Mouse (Mus musculus): ENCODE measurements around the gene Tppp3. TPM values are rescaled to one million over a fixed set of nuclear protein-coding genes. Genes with fewer than 3 reads are reported as not detected.

Gene Tppp3
- total and polyA plus RNA-seq, 3 experiments = 0.25 to 0.39 TPM; not detected in 1

GRCm38 (mm10) chr8:105495350-105496302 lies 24.3 kb upstream of the Tppp3 start:
- Histone ChIP-seq H3K9me3 (replicated peaks; ENCODE audit: low read length) (no peaks in the 10 kb centered on the region), H3K79me2 (replicated peaks; ENCODE audit: control insufficient read depth, extremely low read depth, insufficient read depth, poor library complexity, severe bottlenecking) (no peaks in the 10 kb centered on the region), H3K36me3 (replicated peaks in 1 of 2; ENCODE audit: control insufficient read depth in 1 of 2, insufficient read depth in 1 of 2, low read length in 1 of 2) (no peaks in the 10 kb centered on the region), H3K4me2 (ENCODE audit: insufficient read depth, low read depth, poor library complexity, severe bottlenecking) (peak overlapping the region; percentile 67; the same call in 1 of the 2 replicates), H3K9ac (ENCODE audit: insufficient read depth, low read depth) (peak overlapping the region; percentile 44; the same call in 1 of the 2 replicates), H3K4me1 (ENCODE audit: control insufficient read depth in 1 of 2, insufficient read depth in 2 of 2) (peaks cover 0 to 15% of the 10 kb centered on the region in 2 experiments; a peak in 2 of 4 replicates), H3K27me3 (replicated peaks) (no peaks in the 10 kb centered on the region), H3K27ac (ENCODE audit: insufficient read depth, low read depth) (no peak overlapping the region), H3K4me3 (replicated peaks in 1 of 3; ENCODE audit: low read depth in 2 of 3, low read length in 2 of 3, poor library complexity in 1 of 3) (peak overlapping the region in 2 of 3 experiments; percentile 58 to 88)
- dilution Hi-C loops (cut with MboI; ENCODE audit: extremely low pct_ligation_motif_present, extremely low pct_unique_long_range_greater_than_20kb, low sequenced_read_pairs) = no loop called here
- no peak for TF ChIP-seq MXI1 (IDR thresholded peaks at IDR 0.05; ENCODE audit: low read depth, low read length)
- in situ Hi-C loops (cut with MboI; ENCODE audit: low pct_ligation_motif_present, low pct_unique_long_range_greater_than_20kb, low sequenced_read_pairs) = no loop called here
- DNase-seq (ENCODE audit: extremely low read depth) = no peak

- TF ChIP-seq ZKSCAN1 (IDR thresholded peaks at IDR 0.05; ENCODE audit: borderline replicate concordance, low read depth, low read length) (no peak), PAX5 (IDR thresholded peaks at IDR 0.05; ENCODE audit: low read length) (no peak), RAD21 (IDR thresholded peaks at IDR 0.05; ENCODE audit: low read depth, low read length) (no peak), USF1 (IDR thresholded peaks at IDR 0.05; ENCODE audit: low read depth, low read length) (no peak), MEF2A (IDR thresholded peaks at IDR 0.05; ENCODE audit: borderline replicate concordance, low read depth, low read length) (no peak), JUND (conservative IDR thresholded peaks at IDR 0.05; ENCODE audit: low read depth, low read length) (no peak), TCF12 (IDR thresholded peaks at IDR 0.05; ENCODE audit: low read depth, low read length) (no peak), NRF1 (IDR thresholded peaks at IDR 0.05; ENCODE audit: low read depth, low read length) (no peak), MAFK (IDR thresholded peaks at IDR 0.05; ENCODE audit: insufficient replicate concordance, low read length) (no peak), POLR2A (IDR thresholded peaks at IDR 0.05; ENCODE audit: low read depth, low read length) (no peak), MXI1 (IDR thresholded peaks at IDR 0.05; ENCODE audit: low read depth, low read length) (no peak), MAZ (IDR thresholded peaks at IDR 0.05; ENCODE audit: low read depth, low read length) (no peak), SMC3 (IDR thresholded peaks at IDR 0.05; ENCODE audit: low read depth, low read length) (no peak), ETS1 (conservative IDR thresholded peaks at IDR 0.05; ENCODE audit: low read depth, low read length) (no peak), USF2 (conservative IDR thresholded peaks at IDR 0.05; ENCODE audit: low read depth, low read length) (no peak), EP300 (IDR thresholded peaks at IDR 0.05; ENCODE audit: low read length) (no peak), ZC3H11A (IDR thresholded peaks at IDR 0.05; ENCODE audit: low read depth, low read length) (no peak), JUN (IDR thresholded peaks at IDR 0.05; ENCODE audit: insufficient read depth, low read depth, low read length) (no peak), KAT2A (IDR thresholded peaks at IDR 0.05; ENCODE audit: insufficient replicate concordance, low read length) (no peak), IRF4 (IDR thresholded peaks at IDR 0.05; ENCODE audit: low read depth, low read length) (no peak)
- in situ Hi-C loops (cut with MboI; ENCODE audit: low pct_ligation_motif_present, low pct_unique_long_range_greater_than_20kb, low sequenced_read_pairs) = no loop called here
- Histone ChIP-seq H3K9me3 (replicated peaks; ENCODE audit: low read length) (no peaks in the 10 kb centered on the region), H3K79me2 (replicated peaks; ENCODE audit: control insufficient read depth, extremely low read depth, insufficient read depth, poor library complexity, severe bottlenecking) (no peaks in the 10 kb centered on the region), H3K9ac (ENCODE audit: insufficient read depth, low read depth) (no peak overlapping the region), H3K4me3 (replicated peaks in 1 of 3; ENCODE audit: low read depth in 2 of 3, low read length in 2 of 3, poor library complexity in 1 of 3) (no peak overlapping the region), H3K27me3 (replicated peaks) (no peaks in the 10 kb centered on the region), H3K27ac (ENCODE audit: insufficient read depth, low read depth) (no peak overlapping the region), H3K4me2 (ENCODE audit: insufficient read depth, low read depth, poor library complexity, severe bottlenecking) (no peak overlapping the region), H3K4me1 (ENCODE audit: control insufficient read depth in 1 of 2, insufficient read depth in 2 of 2) (peaks cover 0 to 15% of the 10 kb centered on the region in 2 experiments; a peak in 2 of 4 replicates), H3K36me3 (replicated peaks in 1 of 2; ENCODE audit: control insufficient read depth in 1 of 2, insufficient read depth in 1 of 2, low read length in 1 of 2) (no peaks in the 10 kb centered on the region)
- no peak for DNase-seq (ENCODE audit: extremely low read depth)
- dilution Hi-C loops (cut with MboI; ENCODE audit: extremely low pct_ligation_motif_present, extremely low pct_unique_long_range_greater_than_20kb, low sequenced_read_pairs) = no loop called here
Measured at GRCm38 (mm10) chr8:105494566-105494965, 23.2 kb upstream of the Tppp3 start.
